Mouse (Mus musculus): ENCODE results near the gene Rnaseh2a.

DNA sequence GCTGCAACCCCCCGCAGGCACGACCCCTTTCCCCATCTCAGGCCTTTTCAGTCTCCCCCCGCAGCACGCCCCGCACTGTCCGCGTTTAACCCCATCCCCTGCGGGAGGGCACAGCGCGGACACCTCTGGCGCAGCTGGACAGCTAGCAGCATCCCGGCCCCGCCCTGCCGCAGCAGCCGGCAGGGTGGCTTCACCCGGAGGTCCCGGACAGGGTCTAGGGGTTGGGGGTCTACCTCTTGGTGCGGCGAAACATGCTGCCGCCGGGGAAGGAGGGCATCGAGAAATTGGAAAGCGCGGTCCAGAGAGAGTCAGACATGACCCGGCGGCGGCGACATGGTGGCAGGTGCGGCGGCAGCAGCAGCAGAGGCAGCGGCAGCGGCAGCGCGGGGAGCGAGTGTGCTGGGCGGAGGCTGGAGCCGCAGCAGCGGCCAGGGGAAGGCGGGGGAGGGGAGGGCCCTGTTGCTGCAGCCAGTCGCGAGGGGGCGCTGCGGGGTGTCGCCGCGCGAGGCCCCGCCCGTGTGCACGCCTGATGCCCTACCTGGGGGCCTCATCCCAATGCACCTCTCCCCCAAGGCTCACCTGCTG lies 32.5 kb downstream of the Rnaseh2a start, which contains the start of gene Mast1:
- TF ChIP-seq CTCF (IDR thresholded peaks at IDR 0.05; ENCODE audit: low read depth) (0 out of 2 replicates have a peak, but pooled peaks have one; percentile 31), EP300 (IDR thresholded peaks at IDR 0.05; ENCODE audit: low read depth) (no peak)

Data from heart, postnatal 0 days (tissue).